Mouse (Mus musculus) embryonic facial prominence, embryonic 10.5 days (tissue): ENCODE results near the gene Usp25. TPM values are rescaled to one million over a fixed set of nuclear protein-coding genes. Genes with fewer than 3 reads are reported as not detected.

Source experiments
- DNase-seq: peaks from one replicate; pipeline ENCODE4 v3.0.0-alpha.2; 2017; ENCODE audit warnings: low spot score
- H3K27ac ChIP-seq: fragments of 300-500 bp; sonication (generic); replicated peaks from 2 replicates; pipeline ENCODE4 v1.5.1; 2016; ENCODE audit warnings: mild to moderate bottlenecking
- H3K27me3 ChIP-seq: fragments of 300-500 bp; sonication (generic); replicated peaks from 2 replicates; pipeline ENCODE4 v1.6.1; 2016; ENCODE audit warnings: low read depth, mild to moderate bottlenecking; ENCODE audit not compliant: poor library complexity, severe bottlenecking
- H3K36me3 ChIP-seq: fragments of 300-500 bp; sonication (generic); replicated peaks from 2 replicates; pipeline ENCODE4 v1.6.1; 2016; ENCODE audit warnings: mild to moderate bottlenecking, moderate library complexity
- H3K4me1 ChIP-seq: fragments of 300-500 bp; sonication (generic); 2 replicates; pipeline ENCODE4 v1.6.1; 2016
- H3K4me3 ChIP-seq: fragments of 300-500 bp; sonication (generic); 2 replicates; pipeline ENCODE4 v1.5.1; 2016; ENCODE audit warnings: mild to moderate bottlenecking, moderate library complexity
- H3K9me3 ChIP-seq: fragments of 300-500 bp; sonication (generic); 2 replicates; pipeline ENCODE4 v1.6.1; 2016; ENCODE audit warnings: mild to moderate bottlenecking
- WGBS: fragments of 180-500 bp; shearing (Covaris S2); methylation state at CpG from one replicate; pipeline ENCODE4 v1.1.7; 2016; 5-methylcytosine and 5-hydroxymethylcytosine counted together
- polyA plus RNA-seq: library from polyadenylated mRNA; unstranded; fragments of >200 nt; fragmentation: Nextera tagmentation; extraction: Ambion mirVana; gene quantifications from 2 replicates; pipeline ENCODE4 v1.2.1, GENCODE M21; 2016

Gene Usp25
- polyA plus RNA-seq = 20.4 and 21.7 TPM in 2 replicates

DNA sequence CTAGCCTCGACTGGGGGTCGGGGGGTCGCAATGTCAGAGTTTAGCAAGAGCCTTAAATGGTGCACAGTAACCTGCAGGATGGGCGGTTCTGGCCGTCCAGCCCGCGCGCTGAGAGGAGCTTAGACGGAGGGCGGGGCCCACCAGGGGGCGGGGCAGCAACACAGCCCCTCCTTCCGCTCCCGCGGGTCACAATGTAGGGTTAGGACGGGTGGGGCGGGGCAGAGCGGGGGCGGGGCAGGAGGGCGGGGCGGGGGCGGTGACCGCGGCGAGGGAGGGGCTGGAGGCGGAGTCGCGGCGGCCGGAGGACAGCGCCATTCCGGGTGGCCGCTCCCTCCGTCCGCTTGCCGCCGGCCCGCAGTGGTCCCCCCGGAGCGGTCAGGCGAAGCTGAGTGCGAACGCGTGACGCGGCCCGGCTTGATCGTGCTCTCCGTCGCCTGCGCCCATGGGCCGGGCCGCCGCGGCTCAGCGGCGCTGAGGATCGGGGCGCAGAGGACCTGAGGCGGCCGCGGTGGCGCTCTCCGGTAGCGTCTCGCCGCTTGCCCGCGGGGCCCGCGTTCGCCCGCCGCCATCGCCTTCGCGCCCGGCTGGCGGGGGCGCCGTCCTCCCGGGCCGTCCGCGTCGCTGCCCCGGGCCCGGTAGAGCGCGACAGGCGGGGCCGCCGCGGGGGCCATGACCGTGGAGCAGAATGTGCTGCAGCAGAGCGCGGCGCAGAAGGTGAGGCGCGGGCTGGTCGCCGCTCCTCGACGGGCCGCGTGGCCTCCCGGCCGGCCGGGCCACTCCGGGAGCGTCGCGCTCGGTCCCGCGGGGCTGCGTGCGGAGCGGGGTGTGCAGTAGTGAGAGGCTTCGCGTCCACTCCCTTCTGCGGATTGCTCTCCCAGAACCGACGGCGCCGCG is at the start of gene Usp25:
Gene Usp25, plus strand, starts transcription at position 280 of the 894 bp plus-strand sequence.
- peak within 1 kb of the TSS; percentile 86 for H3K4me3 ChIP-seq
- no peaks in the 10 kb centered on the region for H3K27me3 ChIP-seq
- H3K9me3 ChIP-seq = no peaks in the 10 kb centered on the region
- WGBS = under 1% methylated on average over 126 of the region's 126 CpGs
- H3K36me3 ChIP-seq = no peaks in the 10 kb centered on the region
- peak within 1 kb of the TSS; percentile 96 for H3K27ac ChIP-seq
- DNase-seq = peak; percentile 97
- H3K4me1 ChIP-seq = peaks cover 39% of the 10 kb centered on the region

DNA sequence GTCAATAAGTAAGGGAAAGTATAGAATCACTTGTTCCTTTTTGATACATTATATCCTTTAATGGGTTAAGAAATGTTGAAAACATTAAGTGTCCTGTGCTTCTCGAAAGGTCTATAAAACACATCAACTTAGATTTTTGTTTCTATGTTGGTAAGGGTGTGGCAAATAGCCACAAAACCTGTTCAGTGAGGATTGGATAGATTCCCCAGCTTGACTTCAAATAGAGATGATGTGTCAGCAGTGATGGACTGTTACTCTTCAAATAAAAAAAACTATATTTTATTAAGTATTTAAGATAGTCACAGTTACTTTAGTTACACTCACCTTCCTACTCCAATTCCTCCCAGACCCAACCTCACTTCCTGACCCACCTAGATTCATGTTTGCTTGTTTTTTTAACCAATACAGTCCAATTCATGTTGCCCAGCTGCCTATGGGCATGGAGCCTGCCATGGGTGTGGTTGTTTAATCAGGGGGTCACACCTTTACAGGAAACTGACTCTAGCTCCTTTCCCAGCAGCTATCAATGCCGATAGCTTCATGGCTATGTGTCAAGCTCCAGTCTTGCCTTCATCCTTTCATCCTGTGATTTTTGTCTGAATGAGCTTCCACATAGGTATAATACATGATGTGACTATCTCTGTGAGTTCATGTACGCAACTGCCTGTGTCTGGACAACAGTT is 45.8 kb upstream of the Usp25 start:
- Histone ChIP-seq H3K4me3 (no peak overlapping the region), H3K9me3 (no peaks in the 10 kb centered on the region), H3K27me3 (no peaks in the 10 kb centered on the region), H3K4me1 (0 out of 2 replicates have a peak, but pooled peaks cover 3% of the 10 kb centered on the region), H3K36me3 (no peaks in the 10 kb centered on the region), H3K27ac (no peak overlapping the region)
- 93% methylated on average over 3 of the region's 3 CpGs for WGBS
- no peak for DNase-seq

DNA sequence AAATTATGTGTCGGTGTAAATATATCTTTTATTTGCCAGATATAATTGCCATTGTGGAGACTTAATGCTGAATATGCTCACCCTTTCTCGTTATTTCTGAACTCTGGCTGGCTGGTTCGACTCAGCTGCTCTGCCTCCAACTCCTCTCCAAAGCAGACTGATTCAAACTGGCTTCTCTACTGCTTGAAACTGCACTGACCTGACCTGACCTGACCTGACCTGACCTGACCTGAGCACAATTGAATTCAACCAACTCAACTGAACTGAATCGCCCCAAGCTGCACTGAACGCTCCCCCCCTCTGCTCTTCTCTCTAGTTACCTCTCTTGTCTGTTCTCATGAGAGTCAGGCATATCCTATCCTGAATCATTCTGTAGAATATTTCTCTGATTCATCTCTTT is 42.3 kb upstream of the Usp25 start:
- DNase-seq = peak; percentile 9
- Histone ChIP-seq H3K27ac (no peak overlapping the region), H3K27me3 (no peaks in the 10 kb centered on the region), H3K4me1 (0 out of 2 replicates have a peak, but pooled peaks cover 3% of the 10 kb centered on the region), H3K4me3 (no peak overlapping the region), H3K9me3 (no peaks in the 10 kb centered on the region), H3K36me3 (no peaks in the 10 kb centered on the region)
- whole genome bisulfite sequencing = 21% methylated on average over 5 of the region's 5 CpGs

DNA sequence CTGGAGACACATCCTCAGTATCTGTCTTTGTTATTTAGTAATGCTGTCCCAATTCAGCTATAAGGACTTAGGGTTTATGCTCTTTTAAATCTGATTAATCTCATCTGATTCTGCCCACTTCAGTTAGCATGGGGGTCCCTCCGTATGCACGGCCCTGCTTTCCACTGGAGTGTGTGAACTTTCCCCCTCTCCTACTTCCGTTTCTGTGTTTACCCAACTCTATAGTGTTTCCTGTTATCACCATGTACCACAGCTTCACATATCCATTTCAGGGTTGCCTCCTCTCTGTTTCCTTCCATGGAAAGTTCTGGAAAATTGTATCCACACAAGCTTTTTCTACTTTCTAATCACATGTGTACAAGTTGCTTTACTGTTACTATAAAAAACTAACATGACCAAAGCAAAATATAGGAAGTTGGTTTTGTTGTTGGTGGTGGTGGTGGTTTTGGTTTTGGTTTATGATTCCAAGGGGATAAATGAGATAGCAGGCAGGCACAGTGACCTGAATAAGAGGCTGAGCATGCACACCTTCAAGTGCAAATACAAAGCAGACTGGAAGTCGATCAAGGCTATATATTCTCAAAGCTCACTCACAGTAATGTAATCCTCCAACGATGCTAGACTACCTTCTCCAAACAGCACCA is 36.6 kb upstream of the Usp25 start:
- Histone ChIP-seq H3K4me1 (no peaks in the 10 kb centered on the region), H3K9me3 (no peaks in the 10 kb centered on the region), H3K36me3 (no peaks in the 10 kb centered on the region), H3K27me3 (no peaks in the 10 kb centered on the region), H3K4me3 (no peak overlapping the region), H3K27ac (no peak overlapping the region)
- DNase-seq = no peak
- WGBS = 84% methylated on average over 5 of the region's 5 CpGs

DNA sequence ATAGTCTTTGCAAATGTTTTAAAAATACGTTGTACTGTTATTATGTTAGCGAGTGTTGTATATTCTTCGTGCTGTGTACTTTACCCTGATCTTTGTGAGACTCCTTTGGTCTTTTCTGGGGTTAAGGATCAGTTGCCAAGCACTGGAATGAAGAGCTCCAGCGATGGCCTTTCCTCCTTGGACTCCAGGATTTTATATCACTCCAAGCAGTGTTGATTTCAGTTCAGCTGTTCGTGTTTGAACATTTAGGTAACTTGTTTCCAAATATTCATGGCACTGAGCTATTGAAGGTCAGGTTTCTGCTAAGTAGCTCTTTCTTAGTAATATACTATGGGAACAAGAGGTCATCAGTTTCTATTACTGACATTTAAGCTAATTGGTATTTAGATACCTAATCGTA is 29.8 kb upstream of the Usp25 start:
- 90% methylated on average over 6 of the region's 6 CpGs for WGBS
- H3K4me1 ChIP-seq = no peaks in the 10 kb centered on the region
- no peaks in the 10 kb centered on the region for H3K9me3 ChIP-seq
- no peak for DNase-seq
- no peaks in the 10 kb centered on the region for H3K36me3 ChIP-seq
- H3K4me3 ChIP-seq = no peak overlapping the region
- H3K27me3 ChIP-seq = no peaks in the 10 kb centered on the region
- H3K27ac ChIP-seq = no peak overlapping the region

DNA sequence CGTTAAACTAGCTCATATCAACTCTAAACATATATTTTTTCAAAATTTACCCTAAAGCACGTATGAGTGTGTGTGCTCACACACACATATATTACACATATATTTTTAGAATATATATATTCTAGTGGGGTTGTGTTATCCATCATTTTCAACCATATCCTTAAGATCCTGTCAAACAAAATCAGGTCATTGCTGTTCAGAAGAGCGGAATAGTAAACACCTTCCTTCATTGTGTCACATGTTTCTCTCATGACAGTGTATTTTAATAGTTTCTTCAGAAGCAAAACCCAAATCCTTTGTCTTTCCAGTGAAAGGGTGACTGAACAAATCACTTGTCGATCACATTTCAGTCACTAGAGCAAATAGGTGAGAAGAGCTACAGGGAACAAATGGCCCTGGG is 25.8 kb upstream of the Usp25 start:
- Histone ChIP-seq H3K36me3 (no peaks in the 10 kb centered on the region), H3K9me3 (no peaks in the 10 kb centered on the region), H3K4me3 (no peak overlapping the region), H3K27me3 (no peaks in the 10 kb centered on the region), H3K4me1 (no peaks in the 10 kb centered on the region), H3K27ac (no peak overlapping the region)
- DNase-seq = no peak
- WGBS = 88% methylated on average over 4 of the region's 4 CpGs

DNA sequence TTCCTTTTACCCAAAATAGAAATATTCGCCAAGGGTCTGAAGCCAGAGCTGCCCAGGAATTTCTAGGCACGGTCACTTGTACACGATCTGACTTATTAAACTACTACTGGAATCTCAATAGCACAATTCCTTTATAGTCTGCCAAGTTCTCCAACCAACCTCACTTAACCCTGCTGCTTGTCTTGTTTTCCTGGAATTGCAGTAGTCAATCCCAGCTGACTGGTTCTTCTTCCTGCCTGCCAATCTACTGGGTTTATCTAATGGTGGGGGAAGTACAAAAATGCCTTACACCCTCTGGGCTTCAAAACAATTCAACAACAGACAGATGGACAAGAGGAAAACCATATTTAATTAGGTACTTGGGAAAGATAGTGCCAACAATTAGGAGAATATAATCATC is 9.6 kb upstream of the Usp25 start:
- no peaks in the 10 kb centered on the region for H3K36me3 ChIP-seq
- WGBS = 92% methylated on average over 3 of the region's 3 CpGs
- no peak for DNase-seq

DNA sequence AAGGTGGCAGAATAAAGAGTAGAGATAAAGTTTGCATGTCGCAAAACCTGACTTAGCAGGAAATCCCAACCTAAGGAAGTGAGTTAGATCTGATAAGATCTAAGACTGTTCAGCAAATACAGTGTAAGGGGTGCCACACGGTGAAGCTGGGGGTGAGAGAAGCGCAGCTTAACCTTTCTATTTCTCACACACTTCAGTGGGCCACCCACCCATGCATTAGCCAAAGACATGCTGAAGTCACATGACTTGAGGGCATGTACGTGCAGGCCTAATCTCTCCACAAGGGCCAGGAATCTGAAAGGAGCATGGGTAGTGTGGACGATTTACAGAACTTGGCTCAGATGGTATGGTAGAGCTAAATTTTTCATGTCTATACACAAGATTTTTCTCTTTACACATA is 4.3 kb upstream of the Usp25 start:
- 77% methylated on average over 5 of the region's 5 CpGs for WGBS
- Histone ChIP-seq H3K9me3 (no peaks in the 10 kb centered on the region), H3K36me3 (no peaks in the 10 kb centered on the region), H3K27me3 (no peaks in the 10 kb centered on the region), H3K4me3 (no peak overlapping the region), H3K27ac (no peak overlapping the region), H3K4me1 (peaks cover 17% of the 10 kb centered on the region; the same call in 1 of the 2 replicates)
- peak; percentile 13 for DNase-seq

More for the DNA sequence above, 9.6 kb upstream of the Usp25 start:
- Histone ChIP-seq H3K27me3 (no peaks in the 10 kb centered on the region), H3K4me3 (no peak overlapping the region), H3K4me1 (peaks cover 8% of the 10 kb centered on the region; the same call in 1 of the 2 replicates), H3K27ac (no peak overlapping the region), H3K9me3 (no peaks in the 10 kb centered on the region)

DNA sequence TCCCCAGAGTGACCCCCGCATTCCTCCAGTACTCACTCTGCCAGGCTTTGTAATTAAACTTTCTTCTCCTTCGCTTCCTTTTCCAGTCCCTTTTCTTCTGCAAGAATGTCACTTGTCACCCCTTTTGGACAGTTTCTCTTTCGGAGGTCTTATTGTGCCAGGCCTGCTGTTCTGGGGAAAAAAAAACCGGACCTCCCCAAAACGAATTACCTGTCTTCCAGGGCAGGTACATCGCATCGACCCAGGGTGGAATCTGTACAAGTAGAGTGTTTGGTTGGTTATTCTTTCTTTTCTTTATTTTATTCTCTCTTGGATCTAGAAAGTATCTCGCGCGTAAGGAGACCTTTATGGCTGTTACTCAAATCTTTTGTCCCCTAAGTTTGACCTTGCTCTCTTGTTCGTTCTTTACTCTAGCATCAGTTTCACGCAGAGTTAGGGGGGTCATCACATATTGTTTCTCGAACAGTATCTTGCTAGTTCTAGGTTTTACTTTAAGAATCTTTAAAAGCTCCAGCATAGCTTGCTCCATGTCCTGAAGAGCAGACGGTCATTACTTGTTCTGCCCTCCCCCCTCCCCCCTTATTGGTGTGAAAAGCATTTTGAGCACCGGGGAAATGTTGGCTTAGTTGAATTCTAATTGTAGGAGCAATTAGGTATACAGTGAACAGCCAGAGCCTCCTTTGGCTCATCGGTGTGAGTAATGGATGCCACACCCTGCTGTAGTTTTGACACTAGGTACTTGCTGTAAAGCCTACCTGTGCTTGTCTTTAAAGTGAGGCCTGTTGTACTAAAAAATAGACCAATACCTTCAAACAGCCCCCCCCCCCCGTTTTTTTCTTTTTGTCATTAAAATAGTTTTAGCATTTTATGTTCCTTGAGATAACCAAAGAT is 1.1 kb downstream of the Usp25 start:
- peak overlapping the region; percentile 86 for H3K4me3 ChIP-seq
- no peaks in the 10 kb centered on the region for H3K36me3 ChIP-seq
- no peaks in the 10 kb centered on the region for H3K9me3 ChIP-seq
- DNase-seq = no peak
- 3% methylated on average over 17 of the region's 17 CpGs for WGBS
- no peaks in the 10 kb centered on the region for H3K27me3 ChIP-seq
- peak overlapping the region; percentile 96 for H3K27ac ChIP-seq
- H3K4me1 ChIP-seq = peaks cover 41% of the 10 kb centered on the region

DNA sequence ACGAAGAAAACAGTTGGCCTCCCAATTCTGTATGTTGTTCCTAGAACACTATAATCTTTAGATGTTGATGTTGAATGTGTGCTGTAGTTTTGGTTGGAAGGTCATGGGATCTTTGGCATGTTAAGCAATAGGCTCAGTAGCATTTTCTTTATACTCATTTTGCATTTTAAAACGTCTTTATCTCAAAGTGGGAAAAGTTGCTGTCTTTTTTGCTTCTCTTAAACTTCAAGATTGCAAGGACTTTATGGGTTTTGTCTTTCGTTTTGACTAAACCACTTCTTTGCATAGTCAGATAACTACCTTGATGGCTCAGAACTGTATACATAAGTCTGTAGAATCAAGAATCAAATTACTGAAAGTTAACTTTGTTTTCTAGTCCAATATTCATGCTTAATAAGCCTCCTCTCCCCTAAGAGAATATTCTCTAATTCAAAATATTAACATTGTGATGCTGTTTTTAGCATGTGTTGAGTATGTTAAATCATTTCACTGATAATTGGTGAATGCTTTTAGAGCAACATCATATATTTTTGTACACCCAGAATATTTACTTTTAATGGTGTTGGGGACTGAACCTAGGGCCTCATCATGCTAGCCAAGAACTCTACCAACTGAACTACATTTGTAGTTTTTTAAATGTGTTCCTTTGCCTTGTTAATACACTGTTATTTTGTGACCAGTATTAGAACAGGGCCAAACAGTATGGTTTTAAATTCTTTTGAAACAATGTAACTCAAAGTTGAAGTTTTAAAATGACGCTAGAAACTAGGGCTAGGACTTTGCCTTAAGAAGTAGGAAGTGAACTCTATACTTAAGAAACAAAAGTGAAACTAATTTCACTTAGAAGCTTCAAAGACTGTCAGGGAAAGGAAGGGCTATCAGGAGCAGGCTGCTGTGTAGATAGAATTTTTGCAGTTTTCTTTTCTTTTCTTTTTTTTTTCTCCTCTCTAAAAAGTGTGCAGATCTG is 2.2 kb downstream of the Usp25 start:
- H3K27me3 ChIP-seq = no peaks in the 10 kb centered on the region
- H3K27ac ChIP-seq = no peak overlapping the region
- DNase-seq = no peak
- peaks cover 51% of the 10 kb centered on the region for H3K4me1 ChIP-seq
- 64% methylated on average over 4 of the region's 4 CpGs for WGBS
- H3K9me3 ChIP-seq = no peaks in the 10 kb centered on the region
- no peaks in the 10 kb centered on the region for H3K36me3 ChIP-seq
- peak overlapping the region; percentile 86 for H3K4me3 ChIP-seq

DNA sequence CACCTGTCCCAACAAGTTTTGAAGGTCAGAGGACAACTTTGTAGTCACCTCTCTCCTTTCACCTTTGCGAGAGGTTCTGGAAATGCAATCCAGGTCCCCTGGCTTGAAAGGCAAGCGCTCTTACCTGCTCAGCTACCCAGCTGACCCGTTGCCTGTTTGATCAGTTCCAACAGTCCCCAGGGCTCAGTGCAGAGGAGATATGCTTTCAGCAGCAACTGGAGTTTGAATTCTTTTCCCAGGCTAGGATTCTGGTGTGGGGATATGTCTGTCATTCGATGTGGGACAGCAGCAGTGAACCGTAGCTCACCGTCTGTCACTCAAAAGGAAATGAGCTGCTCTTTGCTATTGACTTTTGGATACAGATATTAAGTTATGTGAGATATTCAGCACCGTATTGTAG is 4.4 kb downstream of the Usp25 start:
- no peak for DNase-seq
- 60% methylated on average over 7 of the region's 7 CpGs for WGBS
- no peaks in the 10 kb centered on the region for H3K36me3 ChIP-seq
- peaks cover 50% of the 10 kb centered on the region for H3K4me1 ChIP-seq
- H3K27me3 ChIP-seq = no peaks in the 10 kb centered on the region
- H3K9me3 ChIP-seq = no peaks in the 10 kb centered on the region
- no peak overlapping the region for H3K27ac ChIP-seq
- H3K4me3 ChIP-seq = no peak overlapping the region
